Mouse (Mus musculus) gastrocnemius, adult 2 months (tissue): ENCODE measurements around the gene Zfp677. TPM values are rescaled to one million over a fixed set of nuclear protein-coding genes. Genes with fewer than 3 reads are reported as not detected.
A peak's percentile ranks its signal among the peaks of the same experiment; 100 is the strongest.
"Not testable (repeated sequence)": the region's sequence is repeated elsewhere in the genome, so short reads cannot be mapped to it uniquely, and the experiment has no call there.

Experiments
- DNase-seq: peaks from one replicate; pipeline ENCODE4 v3.0.0; 2022
- H3K27ac ChIP-seq: fragments of 200-600 bp; 2 replicates; pipeline ENCODE4 v1.8.1; 2022; ENCODE audit warnings: mild to moderate bottlenecking
- H3K4me3 ChIP-seq: fragments of 200-600 bp; 2 replicates; pipeline ENCODE4 v1.8.1; 2022; ENCODE audit warnings: mild to moderate bottlenecking, moderate library complexity
- CTCF ChIP-seq: fragments of 200-600 bp; IDR thresholded peaks from 2 replicates; pipeline ENCODE4 v1.8.1; 2022; ENCODE audit warnings: antibody characterized with exemption, mild to moderate bottlenecking, moderate library complexity
- intact Hi-C: fragments of 180-260 bp; cut with DNase I; formaldehyde crosslinking; loops from one replicate; pipeline ENCODE4 v1.15.1; 2025
- long read RNA-seq, 2 experiments: library from polyadenylated mRNA; stranded (forward); transcript quantifications; one replicate each; pipeline ENCODE4 v2.0.0; 2021
- total RNA-seq, 2 experiments: library from RNA; stranded (reverse); gene quantifications; 2 replicates each; pipeline ENCODE4 v1.2.3; 2021

The Zfp677 gene
- under 1 TPM; 0.66 to 0.92 TPM for total RNA-seq
- long read RNA-seq, experiment 1, partial matches to known transcripts: 0 of 1 reads
- long read RNA-seq, experiment 1, other reads (novel, unspliced or antisense): 0 of 1 reads
- long read RNA-seq, experiment 2, partial matches to known transcripts: 0 of 1 reads
- long read RNA-seq, experiment 2, other reads (novel, unspliced or antisense): 0 of 1 reads

DNA sequence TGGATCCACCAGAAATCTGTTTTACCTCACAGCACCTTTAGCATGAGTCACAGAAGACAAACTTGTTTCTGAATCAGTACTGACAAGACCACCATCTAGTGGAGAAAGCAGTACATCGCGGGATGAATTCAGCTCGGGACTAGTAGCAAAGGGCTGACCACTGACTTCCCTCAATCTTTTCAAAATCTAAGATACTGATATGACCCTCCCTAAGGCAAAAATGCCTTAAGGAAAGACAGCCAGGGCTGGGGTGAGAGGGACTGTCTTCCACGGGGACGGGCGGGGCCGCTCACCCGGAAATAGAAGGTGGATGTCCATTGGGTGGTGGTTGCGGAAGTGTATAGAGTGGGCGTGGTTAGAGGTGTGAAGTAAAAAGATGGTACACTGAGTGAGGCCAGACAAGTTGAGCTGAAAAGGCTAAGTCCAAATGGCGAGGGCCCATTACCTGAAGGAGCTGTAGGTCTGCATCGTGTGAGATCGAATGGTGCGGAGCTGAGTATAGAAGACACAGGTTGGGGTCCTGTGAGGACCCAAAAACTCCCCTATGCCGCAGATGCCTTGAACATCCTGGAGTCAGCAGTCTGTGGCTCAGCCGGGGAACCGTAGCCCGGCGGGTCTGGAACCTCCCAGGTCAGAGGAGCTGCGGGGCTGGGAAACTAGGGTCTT, at the start of gene Zfp677:
Gene Zfp677 (plus strand): TSS at position 358 of the 666 bp plus-strand sequence.
- DNase-seq: peak; percentile 66
- peak; percentile 55 for TF ChIP-seq CTCF
- intact Hi-C loops: no loop called here
- Histone ChIP-seq H3K27ac (peak within 1 kb of the TSS; percentile 75), H3K4me3 (peak within 1 kb of the TSS; percentile 77)

DNA sequence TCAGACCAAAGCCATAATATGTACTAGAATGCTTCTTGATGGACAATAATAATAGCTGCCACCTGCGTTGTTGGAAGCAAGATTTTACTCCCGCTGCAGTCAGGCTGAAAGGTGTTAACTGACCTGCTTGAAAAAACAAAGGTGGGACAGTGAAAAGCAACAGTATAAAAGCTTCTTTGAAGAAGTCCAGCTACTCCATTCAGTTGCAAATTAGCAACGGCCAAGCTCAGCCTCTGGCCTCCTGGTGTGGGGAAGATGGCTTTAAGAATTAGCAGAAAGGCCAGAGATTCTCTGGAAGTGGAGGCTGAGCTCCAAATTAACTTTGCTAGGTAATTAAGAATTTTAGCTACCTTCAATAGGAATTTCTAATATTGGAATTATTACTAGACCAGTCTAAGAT, 15.5 kb upstream of the Zfp677 start:
- H3K27ac ChIP-seq, H3K4me3 ChIP-seq, DNase-seq, intact Hi-C loops: not testable (repeated sequence)

DNA sequence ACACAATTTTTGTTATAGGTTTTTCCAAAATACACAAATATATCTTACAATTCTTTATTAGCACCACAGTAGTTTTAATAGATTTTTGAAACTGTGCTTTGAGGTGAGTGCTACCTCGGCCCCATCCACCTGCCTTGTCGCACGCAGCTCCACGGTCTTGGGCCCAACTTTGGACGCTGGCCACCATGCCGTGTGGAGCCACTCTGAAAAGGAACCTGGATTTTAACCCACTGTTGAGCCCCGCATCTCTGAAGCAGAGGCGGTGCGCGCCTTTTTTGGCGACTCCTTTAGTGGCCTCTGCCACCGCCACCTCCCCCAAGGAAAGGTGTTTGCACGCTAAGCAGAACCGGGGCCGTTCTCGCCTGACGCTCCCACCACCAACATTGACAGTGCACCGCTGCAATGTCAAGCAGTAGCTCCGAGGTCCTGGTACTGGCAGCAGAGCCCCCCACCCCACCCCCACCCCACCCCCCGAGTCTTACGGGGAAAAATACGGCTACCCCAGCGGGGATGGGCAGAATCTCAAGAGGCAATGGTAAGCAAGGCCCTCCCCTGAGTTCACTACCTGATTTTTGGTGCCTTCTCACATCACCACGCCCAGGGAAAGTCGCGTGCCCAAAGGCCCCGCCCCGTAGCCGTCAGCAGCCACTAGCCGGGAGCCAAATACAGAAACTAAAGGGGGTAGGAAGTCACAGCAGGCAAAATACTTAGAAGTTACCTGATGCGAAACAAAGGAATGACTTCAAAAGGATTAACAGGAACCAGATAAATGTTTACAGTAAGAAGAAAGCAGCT, 13.4 kb upstream of the Zfp677 start:
- intact Hi-C loops: no loop called here
- no peak for TF ChIP-seq CTCF
- Histone ChIP-seq H3K27ac (no peak overlapping the region), H3K4me3 (peak overlapping the region; percentile 41)
- no peak for DNase-seq

DNA sequence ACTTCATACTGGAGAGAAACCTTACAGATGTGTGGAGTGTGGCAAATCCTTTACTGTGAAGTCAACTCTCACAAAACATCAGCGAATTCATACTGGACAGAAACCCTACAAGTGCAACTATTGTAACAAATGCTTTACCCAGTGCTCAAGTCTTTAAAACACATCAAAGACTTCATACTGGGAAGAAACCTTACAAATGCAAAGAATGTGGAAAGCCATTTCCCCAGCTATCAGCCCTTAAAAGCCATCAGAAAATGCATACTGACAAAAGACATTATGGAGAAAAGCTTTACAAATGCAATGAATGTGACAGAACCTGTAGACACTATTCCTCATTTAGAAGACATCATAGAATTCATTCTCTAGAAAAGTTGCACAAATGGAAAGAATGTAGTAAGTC, 8.2 kb upstream of the Zfp677 start:
- DNase-seq: no peak
- no peak overlapping the region for H3K4me3 ChIP-seq
- no peak for TF ChIP-seq CTCF
- intact Hi-C loops: no loop called here
- H3K27ac ChIP-seq: no peak overlapping the region

DNA sequence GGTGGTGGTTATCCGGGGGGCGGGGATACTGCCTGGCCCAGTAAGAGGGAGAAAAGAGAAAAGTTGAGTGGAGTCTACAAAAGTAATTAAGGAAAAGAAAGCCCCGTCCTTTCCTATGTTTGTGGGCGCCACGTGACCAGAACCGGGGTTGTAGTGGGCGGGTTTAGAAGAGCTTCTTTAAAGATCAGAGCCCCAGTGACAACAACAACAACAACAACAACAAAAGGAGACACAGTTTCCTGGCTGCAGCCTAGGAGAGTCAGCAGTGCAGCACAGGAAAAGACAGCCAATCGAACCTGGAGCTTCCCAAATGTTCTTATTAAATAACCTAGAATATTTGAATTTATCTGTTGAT, 486 bp downstream of the Zfp677 start:
- H3K4me3 ChIP-seq: peak overlapping the region; percentile 77
- TF ChIP-seq CTCF: no peak
- intact Hi-C loops: no loop called here
- peak overlapping the region; percentile 75 for H3K27ac ChIP-seq
- no peak for DNase-seq

DNA sequence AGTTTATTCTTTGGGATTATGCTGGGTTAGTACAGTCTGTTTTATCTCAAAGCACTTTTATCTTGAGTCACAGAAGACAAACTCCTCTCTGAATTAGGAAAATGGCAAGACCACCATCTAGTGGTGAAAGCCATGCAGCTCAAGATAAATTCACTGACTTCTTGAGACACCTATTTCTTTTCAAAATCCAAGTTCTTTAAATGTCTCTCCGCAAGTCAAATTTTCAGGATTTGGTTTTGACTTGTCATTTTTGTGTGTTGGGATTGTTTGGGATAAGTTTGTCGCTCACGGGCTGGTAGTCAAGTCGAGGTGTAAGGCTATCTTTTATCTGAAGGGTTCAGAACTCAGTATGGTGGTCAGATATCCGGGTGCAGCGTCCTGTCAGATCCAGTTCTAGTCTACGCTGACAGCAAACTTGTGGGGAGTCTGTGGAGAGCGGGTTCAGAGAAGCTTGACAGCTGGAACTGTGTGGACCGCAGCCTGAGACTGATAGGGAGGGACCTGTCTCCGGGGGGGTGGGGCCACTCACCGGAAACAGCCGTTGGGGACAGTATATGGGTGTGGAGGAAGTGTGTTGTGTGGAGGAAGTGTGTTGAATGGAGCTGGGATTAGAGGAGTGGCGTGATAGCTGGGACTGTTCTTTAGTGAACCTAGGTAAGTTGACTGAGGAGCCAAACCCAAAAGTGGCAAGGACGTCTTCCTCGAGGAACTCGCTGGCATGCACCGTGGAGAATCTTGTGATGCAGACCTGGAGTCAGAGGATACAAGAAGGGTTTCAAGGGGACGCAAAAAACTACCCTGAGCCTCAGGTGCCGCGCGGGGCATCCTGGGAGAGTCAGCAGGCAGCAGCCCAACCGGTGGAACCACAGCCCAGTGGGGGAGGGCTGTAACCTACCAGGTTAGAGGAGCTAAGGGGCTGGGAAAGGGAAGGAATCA, 39.4 kb downstream of the Zfp677 start, which contains the start of gene Zfp54:
Gene Zfp54 (plus strand): TSS at position 564 of the 936 bp plus-strand sequence.
- DNase-seq: peak; percentile 80
- peak within 1 kb of the TSS; percentile 80 for H3K27ac ChIP-seq
- TF ChIP-seq CTCF: peak; percentile 92
- intact Hi-C loops: loop anchor here (1.0 to 2.0 kb wide), 2 partner anchors 94 to 151 kb away; no protein-coding TSS in a partner anchor
- peak within 1 kb of the TSS; percentile 69 for H3K4me3 ChIP-seq

DNA sequence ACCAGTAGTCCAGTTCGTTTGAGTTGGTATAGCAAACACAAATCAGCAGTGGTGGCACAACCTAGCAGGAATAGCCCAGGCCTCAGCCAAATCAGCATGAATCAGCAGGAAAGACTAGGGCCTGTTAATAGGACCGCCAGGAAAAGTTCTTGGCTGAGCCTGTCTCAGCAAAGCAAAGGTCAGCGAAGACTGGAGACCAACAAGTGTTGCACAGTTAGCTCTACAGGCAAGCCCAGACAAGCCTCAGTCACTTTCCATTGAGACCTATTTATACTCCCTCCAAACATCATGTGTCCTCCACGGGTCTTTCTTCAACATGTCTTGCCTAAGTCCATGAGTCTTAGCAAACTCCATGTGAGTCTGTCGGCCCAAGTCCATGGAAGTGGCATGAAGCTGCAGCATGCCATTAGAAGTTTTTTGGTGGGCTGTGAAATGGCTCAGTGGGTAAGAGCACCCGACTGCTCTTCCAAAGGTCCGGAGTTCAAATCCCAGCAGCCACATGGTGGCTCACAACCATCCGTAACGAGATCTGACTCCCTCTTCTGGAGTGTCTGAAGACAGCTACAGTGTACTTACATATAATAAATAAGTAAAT, 55.4 kb downstream of the Zfp677 start:
- H3K4me3 ChIP-seq, intact Hi-C loops, DNase-seq, H3K27ac ChIP-seq: not testable (repeated sequence)

Other genes with a start within 250 kb of the Zfp677 start
- gene Vmn1r234, start 157.7 kb upstream of the Zfp677 start, total RNA-seq: not detected
- not detected for gene Vmn1r235, start 127.3 kb upstream of the Zfp677 start, total RNA-seq
- gene Vmn1r236, start 100.8 kb upstream of the Zfp677 start, total RNA-seq: not detected
- not detected for gene Vmn1r237, start 71.9 kb upstream of the Zfp677 start, total RNA-seq
- gene Zfp54, start 39.5 kb downstream of the Zfp677 start, total RNA-seq: under 1 TPM; 0.33 to 0.89 TPM
- gene Zfp51, start 66.6 kb downstream of the Zfp677 start, total RNA-seq: 1 to 10 TPM; 9.5 to 9.7 TPM
- gene Zfp53, start 105.2 kb downstream of the Zfp677 start, total RNA-seq: 1 to 10 TPM; 1.9 to 2.2 TPM
- gene Zfp52, start 151.8 kb downstream of the Zfp677 start, total RNA-seq: 1 to 10 TPM; 5.7 to 8.0 TPM
- 1 to 10 TPM; 1.6 to 3.8 TPM for gene Zfp948, start 183.3 kb downstream of the Zfp677 start, total RNA-seq